Mouse (Mus musculus): Measurements from ENCODE around the gene Tmem28. TPM values are rescaled to one million over a fixed set of nuclear protein-coding genes. Genes with fewer than 3 reads are reported as not detected.

Gene Tmem28
- polyA plus RNA-seq (2015; fragmentation: Nextera tagmentation; extraction: Ambion mirVana), result 0.19 and 0.36 TPM in 2 replicates

DNA sequence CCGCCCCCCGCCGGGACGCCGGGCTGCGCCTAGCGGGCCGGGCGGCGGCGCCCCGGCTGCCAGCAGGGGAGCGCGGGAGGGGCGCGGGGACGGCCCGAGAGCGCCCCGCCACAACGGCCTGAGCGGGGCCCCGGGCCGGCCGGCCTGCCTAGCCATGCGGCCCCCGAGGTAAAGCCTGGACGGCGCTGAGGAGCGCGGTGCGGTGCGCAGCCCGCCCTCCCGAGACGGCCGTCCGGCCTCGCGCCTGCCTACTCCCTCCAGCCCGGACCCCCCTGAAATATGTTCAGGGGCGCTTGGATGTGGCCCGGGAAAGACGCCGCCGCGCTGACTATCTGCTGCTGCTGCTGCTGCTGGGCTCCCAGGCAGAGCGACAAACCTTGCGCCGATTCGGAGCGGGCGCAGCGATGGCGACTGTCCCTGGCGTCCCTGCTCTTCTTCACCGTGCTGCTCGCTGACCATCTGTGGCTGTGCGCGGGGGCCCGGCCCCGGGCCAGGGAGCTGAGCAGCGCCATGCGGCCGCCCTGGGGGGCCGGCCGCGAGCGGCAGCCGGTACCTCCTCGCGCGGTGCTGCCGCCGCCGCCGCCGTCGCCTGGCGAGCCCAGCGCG is at the start of gene Tmem28:
Gene Tmem28, plus strand, starts transcription at position 232 of the 606 bp plus-strand sequence.
- no peak within 1 kb of the TSS for H3K27ac ChIP-seq
- peaks cover 7% of the 10 kb centered on the region for H3K4me1 ChIP-seq
- no peak within 1 kb of the TSS for H3K9ac ChIP-seq
- no peaks in the 10 kb centered on the region for H3K36me3 ChIP-seq
- WGBS, result 39% methylated on average over 59 of the region's 82 CpGs
- peaks cover 71% of the 10 kb centered on the region for H3K27me3 ChIP-seq
- no peaks in the 10 kb centered on the region for H3K9me3 ChIP-seq
- ATAC-seq (ENCODE audit: insufficient number of reproducible peaks, low FRiP score, low TSS enrichment, low read depth), result no peak
- peak within 1 kb of the TSS; percentile 51 for H3K4me3 ChIP-seq
- peak within 1 kb of the TSS; percentile 80 for H3K4me2 ChIP-seq

DNA sequence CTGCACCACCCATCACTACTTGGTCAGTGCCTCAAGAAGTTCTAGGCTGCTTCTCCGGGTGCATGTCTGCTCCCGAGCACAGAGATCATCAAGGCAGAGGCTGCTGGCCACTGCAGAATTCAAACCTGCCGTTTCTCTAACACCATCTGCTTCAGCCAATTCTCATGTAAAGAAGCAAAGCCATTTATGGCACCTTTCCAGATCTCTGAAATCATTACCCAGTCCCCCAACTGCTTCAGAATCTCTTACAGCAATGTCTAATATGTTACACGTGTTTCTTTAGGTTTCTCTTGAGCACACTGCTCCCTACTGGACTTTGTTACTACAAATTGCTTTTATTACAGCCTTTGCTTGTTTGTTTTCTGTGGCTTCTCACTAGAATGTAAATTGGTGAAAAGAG is 40.5 kb upstream of the Tmem28 start:
- Histone ChIP-seq H3K9me3 (no peaks in the 10 kb centered on the region), H3K27me3 (peaks cover 8% of the 10 kb centered on the region; the same call in 1 of the 2 replicates), H3K9ac (no peak overlapping the region), H3K4me3 (no peak overlapping the region), H3K4me1 (no peaks in the 10 kb centered on the region), H3K4me2 (no peak overlapping the region), H3K36me3 (no peaks in the 10 kb centered on the region), H3K27ac (no peak overlapping the region)
- 45% methylated on average over 4 of the region's 4 CpGs for WGBS
- no peak for ATAC-seq (ENCODE audit: insufficient number of reproducible peaks, low FRiP score, low TSS enrichment, low read depth)

- no peak overlapping the region for H3K4me2 ChIP-seq
- no peaks in the 10 kb centered on the region for H3K9me3 ChIP-seq
- no peaks in the 10 kb centered on the region for H3K36me3 ChIP-seq
These were observed 12.4 kb upstream of the Tmem28 start for GRCm38 (mm10) chrX:99808375-99808774.

GRCm38 (mm10) chrX:99819395-99819935 is 1.4 kb upstream of the Tmem28 start:
- no peak overlapping the region for H3K9ac ChIP-seq
- WGBS, result 30% methylated on average over 22 of the region's 22 CpGs
- H3K4me1 ChIP-seq, result peaks cover 7% of the 10 kb centered on the region
- H3K9me3 ChIP-seq, result no peaks in the 10 kb centered on the region
- peaks cover 63% of the 10 kb centered on the region for H3K27me3 ChIP-seq
- H3K36me3 ChIP-seq, result no peaks in the 10 kb centered on the region
- no peak overlapping the region for H3K27ac ChIP-seq
- ATAC-seq (ENCODE audit: insufficient number of reproducible peaks, low FRiP score, low TSS enrichment, low read depth), result peak; percentile 48; the same call in 1 of the 2 replicates
- peak overlapping the region; percentile 51 for H3K4me3 ChIP-seq
- peak overlapping the region; percentile 80 for H3K4me2 ChIP-seq

More at GRCm38 (mm10) chrX:99808375-99808774, 12.4 kb upstream of the Tmem28 start:
- Histone ChIP-seq H3K27ac (no peak overlapping the region), H3K27me3 (peaks cover 15% of the 10 kb centered on the region; the same call in 1 of the 2 replicates), H3K9ac (no peak overlapping the region), H3K4me3 (no peak overlapping the region), H3K4me1 (no peaks in the 10 kb centered on the region)
- no peak for ATAC-seq (ENCODE audit: insufficient number of reproducible peaks, low FRiP score, low TSS enrichment, low read depth)
- WGBS, result 42% methylated on average over 1 of the region's 1 CpGs

DNA sequence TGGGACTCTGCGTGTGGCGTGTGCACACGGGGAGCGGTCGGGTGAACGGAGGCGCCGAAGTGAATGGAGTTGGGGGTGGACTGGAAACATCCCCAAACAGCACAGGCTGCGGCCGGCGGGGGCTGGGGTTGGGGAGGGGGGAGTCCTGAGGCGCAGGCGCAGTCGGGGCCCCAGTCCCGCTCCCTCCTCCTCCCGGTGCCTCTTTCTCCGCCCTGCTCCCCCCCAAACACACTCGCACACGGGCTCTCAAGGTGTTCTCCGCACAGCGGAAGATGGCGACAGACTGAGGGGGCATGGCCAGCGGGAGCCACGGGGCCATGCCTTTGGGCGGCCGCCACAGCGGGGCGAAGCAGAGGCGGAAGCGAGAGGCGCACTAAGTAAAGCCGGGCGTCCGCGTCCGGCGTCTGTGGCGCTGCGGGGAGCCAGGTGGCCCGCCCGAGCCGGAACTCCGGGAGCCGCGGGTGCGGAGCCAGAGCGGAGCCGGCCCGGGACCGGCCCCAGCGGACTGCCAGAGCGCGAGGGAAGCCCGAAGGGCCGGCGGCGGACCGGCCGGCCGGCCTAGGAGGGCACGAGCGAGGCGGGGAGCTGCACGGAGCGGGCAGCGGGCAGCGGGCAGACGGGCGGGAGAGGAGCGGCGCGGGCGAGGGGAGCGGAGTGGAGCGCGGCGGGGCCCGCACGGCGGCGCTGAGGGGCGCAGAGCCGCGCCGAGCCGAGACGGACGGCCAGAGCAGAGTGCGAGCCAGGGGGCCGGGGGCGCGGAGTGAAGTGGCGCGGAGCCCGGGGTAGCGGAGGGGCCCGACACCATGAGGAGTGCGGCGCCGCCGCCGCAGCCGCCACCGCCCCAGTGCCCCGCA is 658 bp upstream of the Tmem28 start:
- peaks cover 64% of the 10 kb centered on the region for H3K27me3 ChIP-seq
- no peaks in the 10 kb centered on the region for H3K36me3 ChIP-seq
- H3K9ac ChIP-seq, result no peak overlapping the region
- peaks cover 7% of the 10 kb centered on the region for H3K4me1 ChIP-seq
- no peaks in the 10 kb centered on the region for H3K9me3 ChIP-seq
- WGBS, result 17% methylated on average over 76 of the region's 105 CpGs
- peak overlapping the region; percentile 51 for H3K4me3 ChIP-seq
- H3K4me2 ChIP-seq, result peak overlapping the region; percentile 80
- no peak overlapping the region for H3K27ac ChIP-seq
- 0 out of 2 replicates have a peak, but pooled peaks have one; percentile 58 for ATAC-seq (ENCODE audit: insufficient number of reproducible peaks, low FRiP score, low TSS enrichment, low read depth)

- no peaks in the 10 kb centered on the region for H3K4me1 ChIP-seq
- H3K4me2 ChIP-seq, result no peak overlapping the region
- 11% methylated on average over 2 of the region's 2 CpGs for WGBS
- peaks cover 23% of the 10 kb centered on the region for H3K27me3 ChIP-seq
- no peak overlapping the region for H3K27ac ChIP-seq
- H3K9me3 ChIP-seq, result no peaks in the 10 kb centered on the region
- ATAC-seq (ENCODE audit: insufficient number of reproducible peaks, low FRiP score, low TSS enrichment, low read depth), result no peak
- no peaks in the 10 kb centered on the region for H3K36me3 ChIP-seq
- no peak overlapping the region for H3K9ac ChIP-seq
- no peak overlapping the region for H3K4me3 ChIP-seq
These were observed 21.3 kb downstream of the Tmem28 start for GRCm38 (mm10) chrX:99842090-99842489.

GRCm38 (mm10) chrX:99853261-99853741 is 32.5 kb downstream of the Tmem28 start:
- Histone ChIP-seq H3K4me3 (peak overlapping the region; percentile 35), H3K36me3 (no peaks in the 10 kb centered on the region), H3K9me3 (no peaks in the 10 kb centered on the region), H3K27ac (0 out of 2 replicates have a peak overlapping the region, but pooled peaks have one; percentile 47), H3K27me3 (peaks cover 35% of the 10 kb centered on the region), H3K4me1 (no peaks in the 10 kb centered on the region), H3K4me2 (peak overlapping the region; percentile 45), H3K9ac (0 out of 2 replicates have a peak overlapping the region, but pooled peaks have one; percentile 31)
- peak; percentile 80 for ATAC-seq (ENCODE audit: insufficient number of reproducible peaks, low FRiP score, low TSS enrichment, low read depth)
- WGBS, result 20% methylated on average over 30 of the region's 35 CpGs

- no peaks in the 10 kb centered on the region for H3K4me1 ChIP-seq
- H3K27ac ChIP-seq, result no peak overlapping the region
- H3K9ac ChIP-seq, result no peak overlapping the region
- H3K4me2 ChIP-seq, result peak overlapping the region; percentile 45
- H3K36me3 ChIP-seq, result no peaks in the 10 kb centered on the region
- H3K27me3 ChIP-seq, result peaks cover 33% of the 10 kb centered on the region
- no peak for ATAC-seq (ENCODE audit: insufficient number of reproducible peaks, low FRiP score, low TSS enrichment, low read depth)
- peak overlapping the region; percentile 35 for H3K4me3 ChIP-seq
- no peaks in the 10 kb centered on the region for H3K9me3 ChIP-seq
- 38% methylated on average over 3 of the region's 3 CpGs for WGBS
These were observed 33.0 kb downstream of the Tmem28 start for GRCm38 (mm10) chrX:99853834-99854233.

- peaks cover 8% of the 10 kb centered on the region; the same call in 1 of the 2 replicates for H3K27me3 ChIP-seq
- H3K4me2 ChIP-seq, result no peak overlapping the region
- H3K36me3 ChIP-seq, result no peaks in the 10 kb centered on the region
- H3K27ac ChIP-seq, result no peak overlapping the region; the same call in 1 of the 2 replicates
- no peak for ATAC-seq (ENCODE audit: insufficient number of reproducible peaks, low FRiP score, low TSS enrichment, low read depth)
- no peaks in the 10 kb centered on the region for H3K4me1 ChIP-seq
- H3K9ac ChIP-seq, result no peak overlapping the region
- no peak overlapping the region for H3K4me3 ChIP-seq
- WGBS, result 57% methylated on average over 4 of the region's 4 CpGs
- H3K9me3 ChIP-seq, result no peaks in the 10 kb centered on the region
These were observed 51.4 kb downstream of the Tmem28 start for GRCm38 (mm10) chrX:99872228-99872627.

DNA sequence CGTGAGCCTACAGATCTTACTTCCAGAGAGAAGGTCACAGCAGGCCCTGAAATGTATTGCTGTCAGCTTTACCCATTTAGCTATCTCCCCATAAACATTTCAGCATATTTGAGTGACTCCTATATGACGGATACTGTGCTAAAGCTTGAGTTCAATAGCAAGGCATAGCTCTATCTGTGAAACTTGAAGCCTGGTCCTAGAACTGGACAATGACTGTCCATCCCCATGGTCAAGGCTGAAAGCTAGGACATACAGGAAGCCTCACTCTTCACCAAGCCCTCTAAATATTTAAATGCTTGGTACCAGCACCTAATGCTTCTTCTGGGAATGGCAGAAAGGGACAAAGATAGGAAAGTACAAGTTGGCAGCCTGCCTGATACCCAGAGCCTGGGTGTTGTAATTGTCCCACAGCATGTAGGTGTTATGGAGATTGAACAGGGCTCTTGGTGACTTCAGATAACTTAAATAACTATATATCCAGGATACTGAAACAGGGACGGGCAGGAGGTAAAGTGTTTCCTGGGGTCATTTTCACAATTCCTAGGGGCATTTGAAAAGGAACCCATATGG is 51.9 kb downstream of the Tmem28 start:
- H3K9ac ChIP-seq, result no peak overlapping the region
- H3K4me3 ChIP-seq, result no peak overlapping the region
- H3K36me3 ChIP-seq, result no peaks in the 10 kb centered on the region
- H3K4me1 ChIP-seq, result no peaks in the 10 kb centered on the region
- no peak overlapping the region; the same call in 1 of the 2 replicates for H3K27ac ChIP-seq
- H3K27me3 ChIP-seq, result peaks cover 8% of the 10 kb centered on the region; the same call in 1 of the 2 replicates
- H3K4me2 ChIP-seq, result no peak overlapping the region
- no peak for ATAC-seq (ENCODE audit: insufficient number of reproducible peaks, low FRiP score, low TSS enrichment, low read depth)
- 56% methylated on average over 3 of the region's 3 CpGs for WGBS
- H3K9me3 ChIP-seq, result no peaks in the 10 kb centered on the region

DNA sequence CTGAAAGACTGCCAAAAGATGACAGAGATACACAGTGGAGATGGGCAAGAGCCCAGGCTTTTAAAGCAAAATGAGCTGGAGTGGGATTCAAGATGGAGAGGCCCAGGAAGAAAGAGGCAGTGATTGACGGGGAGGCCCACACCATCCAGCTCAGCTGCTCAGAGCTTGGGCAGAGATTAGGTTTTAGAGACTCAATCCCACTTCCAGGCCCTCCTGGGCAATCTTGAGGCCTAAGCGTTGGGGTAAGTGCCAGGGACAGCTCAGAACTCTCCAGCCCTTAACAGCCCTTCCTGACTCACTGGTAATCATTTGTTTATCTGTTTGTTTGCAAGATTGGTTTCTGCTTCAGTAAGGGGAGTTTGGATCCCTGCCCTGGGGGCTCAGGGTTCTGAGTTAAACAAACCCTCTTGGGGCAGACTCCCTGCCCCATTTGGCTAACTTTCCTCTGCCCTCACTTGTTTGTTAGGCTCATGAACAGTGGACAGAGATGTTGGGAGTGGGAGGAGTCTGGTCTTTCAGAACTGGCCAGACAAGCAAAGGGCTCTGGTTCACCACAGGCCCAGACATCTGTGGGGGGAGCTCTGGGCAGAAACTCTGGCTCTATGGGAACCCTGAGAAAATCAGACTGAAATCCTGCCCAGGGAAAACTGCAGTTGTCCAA is 52.6 kb downstream of the Tmem28 start:
- no peak overlapping the region for H3K4me2 ChIP-seq
- H3K4me3 ChIP-seq, result no peak overlapping the region
- no peak for ATAC-seq (ENCODE audit: insufficient number of reproducible peaks, low FRiP score, low TSS enrichment, low read depth)
- H3K9me3 ChIP-seq, result no peaks in the 10 kb centered on the region
- H3K27me3 ChIP-seq, result peaks cover 1% of the 10 kb centered on the region; the same call in 1 of the 2 replicates
- whole genome bisulfite sequencing, result 73% methylated on average over 2 of the region's 2 CpGs
- no peaks in the 10 kb centered on the region for H3K36me3 ChIP-seq
- H3K27ac ChIP-seq, result no peak overlapping the region
- H3K9ac ChIP-seq, result no peak overlapping the region
- H3K4me1 ChIP-seq, result no peaks in the 10 kb centered on the region
